Mouse (Mus musculus) CH12.LX (cell line): ENCODE data around the gene Uqcc3.
"Not testable (repeated sequence)": the region's sequence is repeated elsewhere in the genome, so short reads cannot be mapped to it uniquely, and the experiment has no call there.

Source experiments
- CHD2 ChIP-seq: IDR thresholded peaks from 2 replicates; pipeline ENCODE4 v1.6.1; 2011; ENCODE audit warnings: low read length, improper control_type of control experiment
- CTCF ChIP-seq, 2 experiments: IDR thresholded peaks in 1 of 2; conservative IDR thresholded peaks in 1 of 2; 2 replicates each; pipeline ENCODE4 v1.5.1; 2011 to 2012; ENCODE audit warnings: low read depth in 2 of 2, low read length in 2 of 2, improper control_type of control experiment in 1 of 2, inconsistent platforms in 1 of 2, mild to moderate bottlenecking in 1 of 2, moderate library complexity in 1 of 2
- E2F4 ChIP-seq: IDR thresholded peaks from 2 replicates; pipeline ENCODE4 v1.6.1; 2011; ENCODE audit warnings: low read depth, low read length, improper control_type of control experiment; ENCODE audit not compliant: insufficient replicate concordance
- EP300 ChIP-seq: IDR thresholded peaks from 2 replicates; pipeline ENCODE4 v1.6.1; 2011; ENCODE audit warnings: low read length, improper control_type of control experiment
- ETS1 ChIP-seq: conservative IDR thresholded peaks from 2 replicates; pipeline ENCODE4 v1.6.1; 2012; ENCODE audit warnings: low read depth, mild to moderate bottlenecking, inconsistent platforms, low read length, improper control_type of control experiment, moderate library complexity
- JUN ChIP-seq: IDR thresholded peaks from 2 replicates; pipeline ENCODE4 v1.6.1; 2011; ENCODE audit warnings: low read depth, mild to moderate bottlenecking, low read length, improper control_type of control experiment, moderate library complexity; ENCODE audit not compliant: insufficient read depth
- MAX ChIP-seq: IDR thresholded peaks from 2 replicates; pipeline ENCODE4 v1.6.1; 2011; ENCODE audit warnings: low read length, improper control_type of control experiment
- POLR2A ChIP-seq: IDR thresholded peaks from 2 replicates; pipeline ENCODE4 v1.6.1; 2011; ENCODE audit warnings: low read depth, mild to moderate bottlenecking, improper control_type of control experiment, low read length
- TBP ChIP-seq: conservative IDR thresholded peaks from 2 replicates; pipeline ENCODE4 v1.6.1; 2011; ENCODE audit warnings: low read depth, low read length, improper control_type of control experiment
- UBTF ChIP-seq: IDR thresholded peaks from 2 replicates; pipeline ENCODE4 v1.6.1; 2012; ENCODE audit warnings: low read depth, mild to moderate bottlenecking, inconsistent platforms, low read length, improper control_type of control experiment, moderate library complexity
- USF1 ChIP-seq: IDR thresholded peaks from 2 replicates; pipeline ENCODE4 v1.6.1; 2014; ENCODE audit warnings: low read depth, mild to moderate bottlenecking, inconsistent platforms, low read length, improper control_type of control experiment

DNA sequence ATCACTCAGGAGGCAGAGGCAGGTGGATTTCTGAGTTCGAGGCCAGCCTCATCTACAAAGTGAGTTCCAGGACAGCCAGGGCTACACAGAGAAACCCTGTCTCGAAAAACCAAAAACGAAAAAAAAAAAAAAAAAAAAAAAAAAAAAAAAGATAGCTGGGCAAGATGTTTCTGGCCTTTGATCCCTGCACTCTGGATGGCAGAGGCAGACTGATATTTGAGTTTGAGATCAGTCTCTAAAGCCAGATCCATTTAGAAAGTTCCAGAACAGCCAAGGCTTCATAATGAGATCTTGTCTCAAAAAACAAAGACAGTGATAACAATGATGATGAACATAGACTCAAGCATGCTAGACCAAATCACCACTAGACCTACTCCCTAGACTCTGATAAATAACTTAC, 10.3 kb downstream of the Uqcc3 start:
- not testable (repeated sequence) for TF ChIP-seq CTCF (conservative IDR thresholded peaks at IDR 0.05 in 1 of 2, IDR thresholded peaks at IDR 0.05 in 1 of 2; ENCODE audit: low read depth in 2 of 2, low read length in 2 of 2); E2F4; CHD2; USF1; UBTF; EP300; POLR2A; TBP; MAX; JUN; ETS1
